Comparison of ENCODE assay signal across 10 mouse cellular contexts in the genomic region with DNA sequence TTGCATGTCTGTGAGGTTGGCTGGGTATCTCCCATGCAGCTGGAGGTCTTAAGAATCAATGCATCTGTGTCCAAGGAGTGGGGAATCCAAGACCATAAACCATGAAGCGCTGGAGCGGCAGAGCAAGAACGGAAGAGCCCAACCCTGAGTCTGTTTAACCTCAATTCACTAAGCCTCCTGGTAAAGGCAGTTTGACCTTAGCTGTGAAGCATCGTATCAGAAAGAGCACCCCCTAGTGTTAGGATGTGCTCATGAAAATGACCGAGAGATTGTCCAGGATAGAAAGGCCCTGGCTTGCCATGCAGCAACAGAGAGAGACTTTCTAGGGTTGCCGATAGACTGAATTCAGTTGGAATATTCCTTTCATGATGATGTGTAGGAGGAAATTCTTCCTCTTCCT.
DNase-seq lines count a peak whose midpoint lies in the region; ATAC-seq and TF ChIP-seq lines count a peak whose summit lies in the region.
"Had no signal": no experiment of that assay in that cellular context is flagged by ENCODE, and none has a peak within 500 bp of the region (broad histone marks: within the 10 kb centered on the region; RNA-seq: fewer than 3 reads in every experiment).

No protein-coding gene starts in this region.

- intact Hi-C loops in heart, postnatal 14 days (cut with DNase I), result loop anchor here (2.0 to 5.0 kb wide), 4 partner anchors 36 to 118 kb away; partner anchors contain the start of gene Map2k6

- ATAC-seq in liver, embryonic 14.5 days (ENCODE audit: insufficient read depth), result peak; percentile 59; the same call in 1 of the 2 replicates

- DNase-seq in kidney, adult 2 months, result peak; percentile 73
- no peak for DNase-seq in kidney, adult 11 months
- DNase-seq in heart, postnatal 14 days, result peak; percentile 35 to 63
- peak; percentile 48 to 51 (median 49) for DNase-seq in liver, embryonic 14.5 days (ENCODE audit: low read depth in 3 of 3, low spot score in 3 of 3)
- no peak for DNase-seq in right cerebral cortex, postnatal 25 days

- peaks cover 32% of the 10 kb centered on the region for H3K4me1 ChIP-seq in kidney, adult 2 months (ENCODE audit: control insufficient read depth, insufficient read depth, low read length)
- H3K4me1 ChIP-seq in E14TG2a.4 (replicated peaks; ENCODE audit: low read depth, low read length), result peaks cover 23% of the 10 kb centered on the region
- peaks cover 2% of the 10 kb centered on the region; the same call in 1 of the 2 replicates for H3K4me1 ChIP-seq in bone marrow, adult 2 months (ENCODE audit: control insufficient read depth, insufficient read depth, low read length)
- peaks cover 0 to 19% of the 10 kb centered on the region in 2 experiments; a peak in 3 of 4 replicates for H3K4me1 ChIP-seq in liver, embryonic 14.5 days (replicated peaks; ENCODE audit: control insufficient read depth in 2 of 2, insufficient read depth in 2 of 2, low read length in 1 of 2)
- H3K4me1 ChIP-seq in small intestine, adult 2 months (ENCODE audit: control insufficient read depth, insufficient read depth, insufficient read length, low read length), result peaks cover 4% of the 10 kb centered on the region

- H3K27me3 ChIP-seq in kidney, adult 2 months (replicated peaks; ENCODE audit: control insufficient read depth, insufficient read depth, low read length), result no peaks in the 10 kb centered on the region
- H3K27me3 ChIP-seq in E14TG2a.4 (ENCODE audit: insufficient read depth, low read length), result peaks cover 12% of the 10 kb centered on the region; the same call in 1 of the 2 replicates
- no peaks in the 10 kb centered on the region for H3K27me3 ChIP-seq in liver, embryonic 14.5 days (ENCODE audit: control insufficient read depth, insufficient read depth, low read length)
- no peaks in the 10 kb centered on the region for H3K27me3 ChIP-seq in small intestine, adult 2 months (ENCODE audit: control insufficient read depth, insufficient read depth, low read length)

- peaks cover 6% of the 10 kb centered on the region; the same call in 1 of the 2 replicates for H3K9me3 ChIP-seq in E14TG2a.4 (ENCODE audit: low read length)
- no peaks in the 10 kb centered on the region for H3K9me3 ChIP-seq in liver, embryonic 14.5 days (ENCODE audit: control insufficient read depth, low read length)
- H3K9me3 ChIP-seq: midbrain, embryonic 12.5 days had no signal

- no peak for TF ChIP-seq EP300 in liver, embryonic 14.5 days (IDR thresholded peaks at IDR 0.05; ENCODE audit: low read depth)

- H3K27ac ChIP-seq in kidney, adult 2 months (ENCODE audit: insufficient read depth, low read depth, low read length), result no peak overlapping the region
- no peak overlapping the region for H3K27ac ChIP-seq in bone marrow, adult 2 months (ENCODE audit: control insufficient read depth, insufficient read depth, low read depth, low read length, poor library complexity)
- no peak overlapping the region for H3K27ac ChIP-seq in liver, embryonic 14.5 days
- H3K27ac ChIP-seq in small intestine, adult 2 months (ENCODE audit: insufficient read depth, low read depth, low read length), result no peak overlapping the region
- H3K27ac ChIP-seq: midbrain, embryonic 12.5 days had no signal

- H3K4me2 ChIP-seq in liver, embryonic 14.5 days (ENCODE audit: low read depth), result no peak overlapping the region
- H3K4me2 ChIP-seq: midbrain, embryonic 12.5 days had no signal

- WGBS in kidney, adult 2 months, result 32% methylated on average over 6 of the region's 6 CpGs
- 7% methylated on average over 6 of the region's 6 CpGs for WGBS in bone marrow, adult 2 months
- WGBS in liver, embryonic 14.5 days (ENCODE audit: insufficient replicate concordance), result 12% methylated on average over 6 of the region's 6 CpGs
- 7% methylated on average over 6 of the region's 6 CpGs for WGBS in small intestine, adult 2 months

- no peak overlapping the region for H3K4me3 ChIP-seq in kidney, adult 2 months (ENCODE audit: insufficient read depth, low read depth, low read length)
- H3K4me3 ChIP-seq in E14TG2a.4 (replicated peaks; ENCODE audit: low read length), result no peak overlapping the region
- H3K4me3 ChIP-seq in bone marrow, adult 2 months (replicated peaks; ENCODE audit: control insufficient read depth, low read depth, low read length), result no peak overlapping the region
- no peak overlapping the region for H3K4me3 ChIP-seq in liver, embryonic 14.5 days (ENCODE audit: insufficient read depth in 1 of 2, low read depth in 2 of 2, low read length in 2 of 2)
- no peak overlapping the region for H3K4me3 ChIP-seq in small intestine, adult 2 months (ENCODE audit: low read depth, low read length)
- H3K4me3 ChIP-seq: erythroblast, embryonic 14.5 days; midbrain, embryonic 12.5 days had no signal

- peak; percentile 62 for TF ChIP-seq CTCF in kidney, adult 2 months (conservative IDR thresholded peaks at IDR 0.05; ENCODE audit: insufficient read depth, insufficient read length, low read depth, low read length)
- peak; percentile 72 for TF ChIP-seq CTCF in E14TG2a.4 (conservative IDR thresholded peaks at IDR 0.05; ENCODE audit: low read length)
- peak; percentile 40; the same call in 1 of the 2 replicates for TF ChIP-seq CTCF in bone marrow, adult 2 months (IDR thresholded peaks at IDR 0.05; ENCODE audit: control insufficient read depth, insufficient read depth, low read length)
- peak; percentile 87 for TF ChIP-seq CTCF in liver, embryonic 14.5 days (IDR thresholded peaks at IDR 0.05; ENCODE audit: low read depth)
- TF ChIP-seq CTCF in small intestine, adult 2 months (IDR thresholded peaks at IDR 0.05; ENCODE audit: extremely low read depth, insufficient read length, insufficient replicate concordance, low read depth, low read length), result peak; percentile 39; the same call in 1 of the 2 replicates

- TF ChIP-seq POLR2A in kidney, adult 2 months (IDR thresholded peaks at IDR 0.05; ENCODE audit: low read depth, low read length), result no peak
- TF ChIP-seq POLR2A in bone marrow, adult 2 months (IDR thresholded peaks at IDR 0.05; ENCODE audit: borderline replicate concordance, control insufficient read depth, low read depth, low read length), result no peak
- TF ChIP-seq POLR2A in small intestine, adult 2 months (IDR thresholded peaks at IDR 0.05; ENCODE audit: low read depth, low read length), result no peak

- no peak overlapping the region for H3K9ac ChIP-seq in liver, embryonic 14.5 days (replicated peaks)
- H3K9ac ChIP-seq: midbrain, embryonic 12.5 days had no signal

- no peaks in the 10 kb centered on the region for H3K36me3 ChIP-seq in kidney, adult 2 months (ENCODE audit: control insufficient read depth, insufficient read depth, low read length)
- no peaks in the 10 kb centered on the region for H3K36me3 ChIP-seq in E14TG2a.4 (ENCODE audit: insufficient read depth, low read length)
- no peaks in the 10 kb centered on the region for H3K36me3 ChIP-seq in liver, embryonic 14.5 days (replicated peaks; ENCODE audit: control insufficient read depth, insufficient read depth, low read depth)
- H3K36me3 ChIP-seq in small intestine, adult 2 months (ENCODE audit: control insufficient read depth, insufficient read depth, low read length), result no peaks in the 10 kb centered on the region
- H3K36me3 ChIP-seq: midbrain, embryonic 12.5 days had no signal

Comparison
In these comparisons a context has a peak if more than half of its experiments do, and no peak if none do; other contexts are left out.
1. DNase-seq: peak in kidney, adult 2 months (single experiment), heart, postnatal 14 days (2 of 2) and liver, embryonic 14.5 days (3 of 3); none in kidney, adult 11 months (single experiment) and right cerebral cortex, postnatal 25 days (single experiment).
2. Peak in every context shown above with its lines, with median percentiles within 50 percentile points of each other: CTCF ChIP-seq.